Mouse (Mus musculus): ENCODE measurements around the gene Arl15. TPM values are rescaled to one million over a fixed set of nuclear protein-coding genes. Genes with fewer than 3 reads are reported as not detected.

The Arl15 gene
- polyA plus RNA-seq, 1 experiment, result 2.8 TPM

GRCm38 (mm10) chr13:113793637-113794036 lies 668 bp upstream of the Arl15 start:
- no peak for TF ChIP-seq GATA1 (IDR thresholded peaks at IDR 0.05; ENCODE audit: low read length)

GRCm38 (mm10) chr13:113794705-113795655 lies 675 bp downstream of the Arl15 start:
- TF ChIP-seq GATA1 (IDR thresholded peaks at IDR 0.05; ENCODE audit: low read length), result no peak

GRCm38 (mm10) chr13:113797378-113797777 lies 3.1 kb downstream of the Arl15 start:
- peak; percentile 23 for TF ChIP-seq GATA1 (IDR thresholded peaks at IDR 0.05; ENCODE audit: low read length)

- TF ChIP-seq GATA1 (IDR thresholded peaks at IDR 0.05; ENCODE audit: low read length), result no peak
These were observed 5.1 kb downstream of the Arl15 start for GRCm38 (mm10) chr13:113799361-113799760.

- no peak for TF ChIP-seq GATA1 (IDR thresholded peaks at IDR 0.05; ENCODE audit: low read length)
These were observed 5.9 kb downstream of the Arl15 start for GRCm38 (mm10) chr13:113800246-113800645.

- no peak for TF ChIP-seq GATA1 (IDR thresholded peaks at IDR 0.05; ENCODE audit: low read length)
These were observed 8.3 kb downstream of the Arl15 start for GRCm38 (mm10) chr13:113802571-113802970.

- TF ChIP-seq GATA1 (IDR thresholded peaks at IDR 0.05; ENCODE audit: low read length), result no peak
These were observed 16.8 kb downstream of the Arl15 start for GRCm38 (mm10) chr13:113811141-113811540.

GRCm38 (mm10) chr13:113811910-113812592 lies 17.7 kb downstream of the Arl15 start:
- no peak for TF ChIP-seq GATA1 (IDR thresholded peaks at IDR 0.05; ENCODE audit: low read length)

GRCm38 (mm10) chr13:113812593-113812975 lies 18.3 kb downstream of the Arl15 start:
- no peak for TF ChIP-seq GATA1 (IDR thresholded peaks at IDR 0.05; ENCODE audit: low read length)

GRCm38 (mm10) chr13:113814121-113814520 lies 19.8 kb downstream of the Arl15 start:
- TF ChIP-seq GATA1 (IDR thresholded peaks at IDR 0.05; ENCODE audit: low read length), result peak; percentile 71

GRCm38 (mm10) chr13:113815697-113816420 lies 21.6 kb downstream of the Arl15 start:
- no peak for TF ChIP-seq GATA1 (IDR thresholded peaks at IDR 0.05; ENCODE audit: low read length)

- TF ChIP-seq GATA1 (IDR thresholded peaks at IDR 0.05; ENCODE audit: low read length), result no peak
These were observed 22.1 kb downstream of the Arl15 start for GRCm38 (mm10) chr13:113816421-113816810.

GRCm38 (mm10) chr13:113819006-113819405 lies 24.7 kb downstream of the Arl15 start:
- no peak for TF ChIP-seq GATA1 (IDR thresholded peaks at IDR 0.05; ENCODE audit: low read length)

GRCm38 (mm10) chr13:113820176-113820575 lies 25.9 kb downstream of the Arl15 start:
- TF ChIP-seq GATA1 (IDR thresholded peaks at IDR 0.05; ENCODE audit: low read length), result no peak

- no peak for TF ChIP-seq GATA1 (IDR thresholded peaks at IDR 0.05; ENCODE audit: low read length)
These were observed 27.6 kb downstream of the Arl15 start for GRCm38 (mm10) chr13:113821891-113822290.

GRCm38 (mm10) chr13:113824027-113824426 lies 29.7 kb downstream of the Arl15 start:
- no peak for TF ChIP-seq GATA1 (IDR thresholded peaks at IDR 0.05; ENCODE audit: low read length)

Measured in G1E-ER4 (cell line).